Mouse (Mus musculus) hindbrain, embryonic 11.5 days (tissue): ENCODE measurements at regions not wholly inside any gene's neighbourhood (a gene's known extent, or its start where the extent isn't known, plus 50 kb on each side); places are given as distances from the start of the nearest gene placed in this dataset.

Experiments
- ATAC-seq: fragments of 200-750 bp; cut with Nextera tagmentation; 2 replicates; pipeline ENCODE4 v1.8.0; 2017; ENCODE audit warnings: mild to moderate bottlenecking, moderate TSS enrichment, moderate library complexity; ENCODE audit not compliant: low FRiP score
- DNase-seq: peaks from one replicate; pipeline ENCODE4 v3.0.0-alpha.2; 2015; ENCODE audit warnings: low spot score
- H3K27ac ChIP-seq: fragments of 300-500 bp; sonication (generic); 2 replicates; pipeline ENCODE4 v1.5.1; 2014; ENCODE audit warnings: mild to moderate bottlenecking, low read depth, low read length
- H3K27me3 ChIP-seq: fragments of 300-500 bp; sonication (generic); 2 replicates; pipeline ENCODE4 v1.6.1; 2014; ENCODE audit warnings: mild to moderate bottlenecking, low read length, moderate library complexity, mixed read lengths; ENCODE audit not compliant: control insufficient read depth, insufficient read depth
- H3K36me3 ChIP-seq: fragments of 300-500 bp; sonication (generic); 2 replicates; pipeline ENCODE4 v1.6.1; 2014; ENCODE audit warnings: mild to moderate bottlenecking, low read length, moderate library complexity, mixed read lengths; ENCODE audit not compliant: control insufficient read depth, insufficient read depth
- H3K4me1 ChIP-seq: fragments of 300-500 bp; sonication (generic); replicated peaks from 2 replicates; pipeline ENCODE4 v1.6.1; 2014; ENCODE audit warnings: low read length, mixed read lengths; ENCODE audit not compliant: control insufficient read depth, insufficient read depth
- H3K4me2 ChIP-seq: fragments of 300-500 bp; sonication (generic); replicated peaks from 2 replicates; pipeline ENCODE4 v1.6.1; 2014; ENCODE audit warnings: mild to moderate bottlenecking, low read depth, low read length
- H3K4me3 ChIP-seq: fragments of 300-500 bp; sonication (generic); 2 replicates; pipeline ENCODE4 v1.5.1; 2014; ENCODE audit warnings: low read depth, low read length
- H3K9ac ChIP-seq: fragments of 300-500 bp; sonication (generic); 2 replicates; pipeline ENCODE4 v1.6.1; 2014; ENCODE audit warnings: low read depth, low read length
- H3K9me3 ChIP-seq: fragments of 300-500 bp; sonication (generic); 2 replicates; pipeline ENCODE4 v1.6.1; 2016; ENCODE audit warnings: low read length; ENCODE audit not compliant: control insufficient read depth
- WGBS: fragments of 180-500 bp; shearing (Covaris S2); extraction: QIAGEN DNeasy Blood & Tissue Kit; methylation state at CpG from one replicate; pipeline ENCODE4 v1.1.7; 2014; 5-methylcytosine and 5-hydroxymethylcytosine counted together

DNA sequence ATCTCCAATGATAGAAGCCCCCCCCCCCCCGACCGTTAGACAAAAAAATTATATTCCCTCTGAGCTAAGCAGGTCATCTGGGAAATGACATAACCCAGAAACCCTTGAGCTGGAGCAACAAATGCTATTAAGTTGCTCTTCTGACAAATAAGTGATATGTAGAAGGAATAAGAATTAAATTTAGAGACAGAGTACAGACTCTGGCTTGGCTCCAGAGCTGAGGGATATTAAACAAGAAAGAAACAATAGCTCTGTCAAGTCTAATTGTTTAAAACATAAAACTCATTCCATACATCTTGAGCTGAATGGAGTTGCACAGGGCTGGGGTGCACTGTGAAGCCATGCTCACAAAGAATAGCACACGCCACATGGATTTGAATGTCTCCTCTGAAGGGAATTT lies 407.3 kb upstream of the Gm10306 start:
- H3K4me3 ChIP-seq, result no peak overlapping the region
- no peak overlapping the region for H3K27ac ChIP-seq
- H3K9me3 ChIP-seq, result no peaks in the 10 kb centered on the region
- H3K36me3 ChIP-seq, result no peaks in the 10 kb centered on the region
- ATAC-seq (no peak), DNase-seq (no peak)
- no peak overlapping the region for H3K4me2 ChIP-seq
- no peak overlapping the region for H3K9ac ChIP-seq
- 77% methylated on average over 3 of the region's 3 CpGs for WGBS
- no peaks in the 10 kb centered on the region for H3K4me1 ChIP-seq
- no peaks in the 10 kb centered on the region for H3K27me3 ChIP-seq

DNA sequence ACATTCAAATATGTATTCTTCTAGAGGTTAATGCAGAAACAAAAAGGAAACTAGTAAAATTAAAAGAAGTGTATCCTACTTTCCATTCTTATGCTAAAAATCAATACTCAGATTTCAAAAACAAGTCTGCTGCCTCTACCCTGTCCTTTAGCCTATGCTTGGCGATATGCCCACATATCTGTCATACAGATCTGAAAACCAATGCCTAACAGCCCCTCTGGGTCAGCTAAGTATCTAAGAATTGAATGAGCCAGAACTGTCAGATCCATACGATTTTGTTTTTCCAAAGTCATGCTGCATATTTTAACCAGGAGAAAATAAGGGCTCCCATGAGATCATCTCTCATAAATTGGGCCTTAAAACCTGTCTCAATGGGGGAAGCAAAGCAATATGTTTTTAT lies 395.7 kb upstream of the Gm10306 start:
- 77% methylated on average over 2 of the region's 2 CpGs for WGBS
- ATAC-seq, result no peak
- no peak overlapping the region for H3K9ac ChIP-seq
- no peaks in the 10 kb centered on the region for H3K4me1 ChIP-seq
- no peak for DNase-seq
- H3K27ac ChIP-seq, result no peak overlapping the region
- H3K36me3 ChIP-seq, result no peaks in the 10 kb centered on the region
- H3K4me3 ChIP-seq, result no peak overlapping the region
- no peak overlapping the region for H3K4me2 ChIP-seq
- H3K9me3 ChIP-seq, result no peaks in the 10 kb centered on the region
- H3K27me3 ChIP-seq, result no peaks in the 10 kb centered on the region

DNA sequence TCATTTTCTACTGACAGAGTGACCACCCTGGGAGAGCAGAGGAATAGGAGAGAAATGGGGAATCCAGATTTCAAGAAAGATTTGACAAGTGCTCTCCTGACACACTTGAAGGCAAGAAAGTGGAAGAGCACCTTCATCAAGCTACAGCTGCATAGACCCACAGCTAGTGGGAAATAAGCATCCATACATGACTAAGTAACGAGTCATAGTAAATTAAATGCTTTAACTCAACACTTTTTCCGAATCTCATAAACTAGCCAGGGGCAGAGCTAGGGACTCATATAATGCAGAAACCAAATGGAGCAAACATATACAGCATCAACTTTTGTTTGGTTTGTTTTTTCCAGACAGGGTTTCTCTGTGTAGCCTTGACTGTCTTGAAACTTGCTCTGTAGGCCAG lies 383.2 kb upstream of the Gm10306 start:
- Histone ChIP-seq H3K4me3 (no peak overlapping the region), H3K27ac (no peak overlapping the region), H3K36me3 (no peaks in the 10 kb centered on the region), H3K9ac (no peak overlapping the region), H3K27me3 (no peaks in the 10 kb centered on the region), H3K4me1 (no peaks in the 10 kb centered on the region), H3K9me3 (no peaks in the 10 kb centered on the region), H3K4me2 (no peak overlapping the region)
- ATAC-seq (no peak), DNase-seq (no peak)
- WGBS, result 88% methylated on average over 2 of the region's 2 CpGs

DNA sequence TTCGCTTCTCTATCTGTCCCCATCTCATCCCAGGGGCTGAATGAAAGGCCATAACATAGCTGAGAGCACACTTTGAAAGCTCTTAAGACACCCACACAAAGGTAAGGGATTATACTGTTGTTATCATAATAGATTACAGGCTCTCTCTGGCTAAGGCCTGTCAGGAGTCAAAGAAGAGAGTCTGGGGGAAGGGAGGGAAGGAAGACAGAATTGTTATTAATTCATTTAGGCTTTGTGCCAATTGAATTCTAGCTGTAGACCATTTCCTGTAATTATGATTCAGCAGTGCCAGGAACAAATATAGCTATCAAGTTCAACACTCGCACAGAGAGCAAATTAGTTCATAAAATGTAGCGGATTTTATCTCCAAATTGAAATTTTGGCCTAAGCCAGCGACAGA lies 369.3 kb upstream of the Gm10306 start:
- Histone ChIP-seq H3K4me1 (no peaks in the 10 kb centered on the region), H3K36me3 (no peaks in the 10 kb centered on the region), H3K9ac (no peak overlapping the region), H3K27ac (no peak overlapping the region), H3K9me3 (no peaks in the 10 kb centered on the region), H3K27me3 (no peaks in the 10 kb centered on the region), H3K4me3 (no peak overlapping the region), H3K4me2 (no peak overlapping the region)
- DNase-seq (no peak), ATAC-seq (no peak)
- WGBS, result 89% methylated on average over 4 of the region's 4 CpGs

DNA sequence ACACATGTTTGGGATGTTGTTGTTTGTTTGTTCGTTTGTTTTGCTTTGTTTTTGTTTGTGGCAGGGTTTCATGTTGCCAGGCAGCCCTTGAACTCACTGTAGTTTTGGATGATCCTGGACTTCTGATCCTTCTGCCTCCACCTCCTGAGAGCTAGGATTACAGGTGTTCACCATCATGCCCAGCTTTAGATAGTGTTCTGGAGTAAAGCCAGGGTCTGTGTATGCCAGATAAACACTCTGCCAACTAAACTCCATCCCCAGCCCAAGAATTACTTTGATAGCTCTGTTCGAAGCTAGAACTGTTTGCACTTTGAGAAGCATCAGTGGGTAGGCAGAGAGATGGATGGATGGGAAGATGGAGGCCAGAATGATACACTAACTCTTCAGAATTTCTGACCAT lies 368.0 kb upstream of the Gm10306 start:
- Histone ChIP-seq H3K27ac (no peak overlapping the region), H3K4me3 (no peak overlapping the region), H3K9ac (no peak overlapping the region), H3K4me2 (no peak overlapping the region), H3K36me3 (no peaks in the 10 kb centered on the region), H3K9me3 (no peaks in the 10 kb centered on the region), H3K4me1 (no peaks in the 10 kb centered on the region), H3K27me3 (no peaks in the 10 kb centered on the region)
- 80% methylated on average over 2 of the region's 2 CpGs for WGBS
- no peak for DNase-seq
- no peak for ATAC-seq

DNA sequence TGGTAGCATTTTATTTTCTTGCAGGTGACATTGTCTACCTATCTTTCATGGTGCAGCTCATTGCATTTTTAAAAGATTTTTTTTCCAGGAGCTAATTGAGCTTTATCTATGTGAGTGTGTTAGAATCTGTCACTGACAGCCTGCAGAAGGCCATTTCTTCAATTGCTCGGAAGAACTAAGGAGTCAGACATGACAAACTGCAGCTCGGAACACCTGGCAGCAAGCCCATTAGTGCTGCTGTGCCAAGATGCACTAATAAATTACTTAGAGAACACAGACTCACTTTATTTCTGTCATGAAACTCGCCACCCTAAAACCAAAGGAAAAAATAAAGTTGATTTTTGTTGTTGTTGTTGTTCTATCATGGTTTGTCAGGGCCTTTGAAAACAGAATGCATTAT lies 367.5 kb upstream of the Gm10306 start:
- DNase-seq (no peak), ATAC-seq (no peak)
- H3K4me1 ChIP-seq, result no peaks in the 10 kb centered on the region
- WGBS, result 82% methylated on average over 3 of the region's 3 CpGs
- H3K27me3 ChIP-seq, result no peaks in the 10 kb centered on the region
- H3K36me3 ChIP-seq, result no peaks in the 10 kb centered on the region
- no peak overlapping the region for H3K27ac ChIP-seq
- H3K9ac ChIP-seq, result no peak overlapping the region
- H3K4me3 ChIP-seq, result no peak overlapping the region
- no peaks in the 10 kb centered on the region for H3K9me3 ChIP-seq
- H3K4me2 ChIP-seq, result no peak overlapping the region

DNA sequence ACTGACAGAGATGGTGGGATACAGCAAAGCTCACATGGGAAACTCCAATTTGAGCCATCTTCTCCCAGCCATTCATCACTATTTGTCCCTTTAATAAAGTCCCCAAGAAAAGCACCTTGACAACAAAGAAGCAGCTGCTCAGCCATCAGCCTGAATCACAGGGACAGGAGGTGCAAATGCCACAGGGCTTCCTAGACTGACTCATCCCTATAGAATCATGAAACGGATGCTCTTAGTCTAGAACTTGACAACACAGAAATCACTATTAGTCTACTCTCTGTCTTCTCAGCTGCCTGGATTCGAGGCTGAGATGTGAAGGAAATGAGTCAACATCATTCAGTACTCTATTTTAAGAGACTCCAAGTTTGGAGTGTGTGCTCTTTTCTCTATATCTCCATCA lies 365.4 kb upstream of the Gm10306 start:
- no peak overlapping the region for H3K4me2 ChIP-seq
- no peaks in the 10 kb centered on the region for H3K36me3 ChIP-seq
- no peak for ATAC-seq
- WGBS, result 84% methylated on average over 2 of the region's 2 CpGs
- DNase-seq, result no peak
- no peaks in the 10 kb centered on the region for H3K9me3 ChIP-seq
- no peak overlapping the region for H3K27ac ChIP-seq
- no peak overlapping the region for H3K9ac ChIP-seq
- no peaks in the 10 kb centered on the region for H3K27me3 ChIP-seq
- H3K4me1 ChIP-seq, result no peaks in the 10 kb centered on the region
- H3K4me3 ChIP-seq, result no peak overlapping the region

DNA sequence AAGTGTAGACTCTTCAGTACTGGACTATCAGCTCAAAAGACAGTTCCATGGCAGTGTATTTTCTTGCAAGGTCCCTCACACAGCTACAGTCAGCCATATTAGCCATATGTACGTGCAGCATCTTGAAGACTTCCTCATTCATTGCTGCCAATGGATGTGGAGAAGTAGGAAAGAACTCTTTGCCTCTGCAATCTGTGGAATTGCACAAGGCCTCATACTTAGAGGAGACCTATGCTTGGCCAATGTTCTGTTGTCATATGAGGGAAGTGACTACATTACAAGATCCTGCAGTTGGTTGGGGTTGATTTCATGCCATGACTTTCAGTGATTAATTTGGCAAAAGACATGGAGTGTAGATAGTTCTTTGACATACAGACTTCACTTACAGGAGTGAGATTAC lies 340.1 kb upstream of the Gm10306 start:
- Histone ChIP-seq H3K4me1 (no peaks in the 10 kb centered on the region), H3K4me2 (no peak overlapping the region), H3K27ac (no peak overlapping the region), H3K9ac (no peak overlapping the region), H3K27me3 (no peaks in the 10 kb centered on the region), H3K36me3 (no peaks in the 10 kb centered on the region), H3K9me3 (no peaks in the 10 kb centered on the region), H3K4me3 (no peak overlapping the region)
- WGBS, result 77% methylated on average over 1 of the region's 1 CpGs
- DNase-seq (no peak), ATAC-seq (no peak)

DNA sequence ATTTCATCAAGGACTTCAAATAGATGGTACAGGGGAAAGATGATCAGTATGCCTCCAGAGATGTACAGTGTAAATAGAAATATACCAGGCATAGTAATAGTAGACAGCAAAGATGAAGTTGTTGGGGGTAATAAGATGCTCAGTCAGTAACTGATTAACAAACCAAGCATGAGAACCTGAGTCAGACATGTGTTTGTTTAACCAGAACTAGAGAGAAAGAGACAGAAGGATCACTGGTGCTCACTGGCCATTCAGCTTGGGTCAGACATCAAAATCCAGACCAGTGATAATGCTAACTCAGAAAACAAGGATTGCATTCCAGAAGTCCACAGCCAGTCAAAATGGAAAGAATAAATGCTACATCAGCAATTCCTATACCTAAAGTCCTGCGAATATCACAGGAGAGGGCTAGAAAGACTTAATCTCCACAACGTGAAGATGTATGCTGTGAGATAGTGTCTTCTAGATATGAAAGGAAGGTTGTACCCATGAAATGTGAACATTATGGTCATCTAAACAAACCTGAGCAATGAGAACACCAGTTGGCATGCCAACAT lies 320.6 kb upstream of the Gm10306 start:
- no peak overlapping the region for H3K4me2 ChIP-seq
- WGBS, result 94% methylated on average over 2 of the region's 2 CpGs
- no peaks in the 10 kb centered on the region for H3K27me3 ChIP-seq
- no peaks in the 10 kb centered on the region for H3K4me1 ChIP-seq
- H3K27ac ChIP-seq, result no peak overlapping the region
- ATAC-seq (no peak), DNase-seq (no peak)
- H3K4me3 ChIP-seq, result no peak overlapping the region
- H3K9ac ChIP-seq, result no peak overlapping the region
- H3K36me3 ChIP-seq, result no peaks in the 10 kb centered on the region
- H3K9me3 ChIP-seq, result no peaks in the 10 kb centered on the region
